Mouse (Mus musculus): Measurements from ENCODE around the gene Orc1.

The Orc1 gene

GRCm38 (mm10) chr4:108637721-108638120, 58.5 kb downstream of the Orc1 start:
- no peak for DNase-seq

GRCm38 (mm10) chr4:108638752-108639151, 59.5 kb downstream of the Orc1 start:
- no peak for DNase-seq

GRCm38 (mm10) chr4:108664407-108664806, 85.2 kb downstream of the Orc1 start:
- DNase-seq, result no peak
